Mouse (Mus musculus): ENCODE data around the gene Cadm1.

GRCm38 (mm10) chr9:47669206-47669605 lies 139.2 kb downstream of the Cadm1 start:
- TF ChIP-seq POLR2A (IDR thresholded peaks at IDR 0.05; ENCODE audit: insufficient read depth, low read length) = no peak
- no peak for TF ChIP-seq EP300 (IDR thresholded peaks at IDR 0.05; ENCODE audit: insufficient read depth, low read depth, low read length)

Data from ES-Bruce4 (cell line).